Mouse (Mus musculus) heart, adult 10 weeks (tissue): Measurements from ENCODE around the gene Serpina3i. TPM values are rescaled to one million over a fixed set of nuclear protein-coding genes. Genes with fewer than 3 reads are reported as not detected.

Experiments
- polyA plus RNA-seq: library from polyadenylated mRNA; stranded (reverse); fragments of 350-450 nt; fragmentation: Illumina TruSeq; extraction: RNeasy Lipid Tissue Mini Kit (QIAGEN cat#74804); gene quantifications from one replicate; pipeline ENCODE4 v1.2.3, GENCODE M21; 2014; ENCODE audit warnings: low read depth, low replicate concordance

Serpina3i gene
- not detected for polyA plus RNA-seq

DNA sequence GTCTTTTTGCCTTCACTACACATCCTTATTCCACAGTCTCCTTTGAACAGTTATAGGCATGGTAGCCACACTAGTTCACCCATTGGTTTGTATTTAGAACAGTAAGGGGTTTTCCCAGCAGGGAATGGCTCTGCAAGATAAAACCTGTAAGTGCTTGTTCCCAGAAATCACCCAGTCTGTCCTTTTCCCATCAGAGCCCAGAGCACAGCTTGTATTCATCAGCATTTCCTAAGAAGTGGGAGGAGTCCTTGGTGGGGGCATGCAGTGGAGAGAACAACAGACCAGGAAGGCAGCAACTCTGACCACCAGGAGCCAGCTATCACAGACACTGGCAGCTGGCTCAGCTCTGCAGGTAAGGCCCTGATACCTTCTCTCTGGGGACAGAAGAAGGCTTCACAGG lies at the start of gene Serpina3i:
Serpina3i (plus strand) TSS at position 260 of the 400 bp plus-strand sequence.

DNA sequence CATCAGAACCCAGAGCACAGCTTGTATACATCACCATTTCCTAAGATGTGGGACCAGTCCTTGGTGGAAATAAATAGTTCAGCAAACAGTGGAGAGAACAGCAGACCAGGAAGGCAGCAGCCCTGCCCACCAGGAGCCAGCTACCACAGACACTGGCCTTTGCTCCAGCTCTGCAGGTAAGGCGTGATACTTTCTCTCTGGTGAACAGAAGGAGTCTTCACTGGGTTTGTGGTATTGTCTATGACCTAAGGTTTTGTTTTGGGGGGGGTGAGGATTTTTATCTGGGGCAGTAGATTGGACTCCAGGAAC lies 48.5 kb upstream of the Serpina3i start, which contains the start of gene Serpina3f:
Serpina3f (plus strand) TSS at position 100 of the 309 bp plus-strand sequence.

DNA sequence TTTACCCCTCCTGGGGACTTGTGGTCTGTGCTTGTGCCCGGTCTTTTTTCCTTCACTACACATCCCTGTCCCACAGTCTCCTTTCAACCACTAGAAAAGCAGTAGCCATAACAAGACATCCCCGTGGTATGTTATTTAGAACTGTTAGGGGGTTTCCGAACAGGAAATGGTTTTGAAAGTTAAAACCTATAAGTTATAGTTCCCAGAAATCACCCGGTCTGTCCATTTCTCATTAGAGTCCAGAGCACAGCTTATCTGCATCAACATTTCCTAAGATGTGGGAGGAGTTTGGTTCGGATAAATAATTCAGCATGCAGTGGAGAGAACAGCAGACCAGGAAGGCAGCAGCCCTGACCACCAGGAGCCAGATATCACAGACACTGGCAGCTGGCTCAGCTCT lies 27.0 kb upstream of the Serpina3i start, which contains the start of gene Serpina3g:
Serpina3g (plus strand) TSS at position 331 of the 400 bp plus-strand sequence.

DNA sequence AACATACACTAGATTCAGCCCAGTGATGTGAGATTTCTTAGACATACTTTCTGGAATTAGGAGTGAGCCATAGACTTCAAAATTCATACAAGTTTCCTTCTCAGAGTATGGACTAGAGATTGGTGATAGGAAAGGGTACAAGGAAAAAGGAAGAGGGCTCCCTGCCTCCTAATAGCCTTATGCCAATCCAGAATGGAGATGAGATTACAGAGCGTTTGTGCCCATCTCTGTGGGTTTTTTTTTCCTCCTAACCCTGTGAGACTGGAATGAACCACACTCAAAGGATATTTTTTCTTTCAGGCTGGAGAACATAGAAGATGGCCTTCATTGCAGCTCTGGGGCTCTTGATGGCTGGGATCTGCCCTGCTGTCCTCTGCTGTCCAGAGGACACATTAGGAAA lies 51.3 kb downstream of the Serpina3i start, which contains the start of gene Serpina3j:
Serpina3j (plus strand) TSS at position 301 of the 400 bp plus-strand sequence.

Other genes starting within 250 kb of the Serpina3i start
- 0.37 TPM for gene Serpina9, start 249.4 kb upstream of the Serpina3i start, polyA plus RNA-seq
- gene Serpina12, start 218.7 kb upstream of the Serpina3i start, polyA plus RNA-seq = not detected
- gene Serpina5, start 162.0 kb upstream of the Serpina3i start, polyA plus RNA-seq = not detected
- gene Serpina3a, start 150.4 kb upstream of the Serpina3i start, polyA plus RNA-seq = not detected
- not detected for gene Serpina3b, start 135.1 kb upstream of the Serpina3i start, polyA plus RNA-seq
- gene Serpina3c, start 109.3 kb upstream of the Serpina3i start, polyA plus RNA-seq = 0.65 TPM
- not detected for gene Serpina3f, start 48.6 kb upstream of the Serpina3i start, polyA plus RNA-seq
- gene Serpina3g, start 26.9 kb upstream of the Serpina3i start, polyA plus RNA-seq = 0.50 TPM
- not detected for gene Serpina3j, start 51.4 kb downstream of the Serpina3i start, polyA plus RNA-seq
- gene Serpina3k, start 75.4 kb downstream of the Serpina3i start, polyA plus RNA-seq = 6.9 TPM
- gene Serpina3m, start 75.4 kb downstream of the Serpina3i start, polyA plus RNA-seq = 0.37 TPM
- gene Serpina3n, start 143.6 kb downstream of the Serpina3i start, polyA plus RNA-seq = 10.9 TPM
- gene Gsc, start 210.2 kb downstream of the Serpina3i start, polyA plus RNA-seq = not detected